Mouse (Mus musculus) left cerebral cortex, adult 8-10 months (tissue): ENCODE measurements at regions not wholly inside any gene's neighbourhood (a gene's known extent, or its start where the extent isn't known, plus 50 kb on each side); places are given as distances from the start of the nearest gene placed in this dataset.
A peak's percentile ranks its signal among the peaks of the same experiment; 100 is the strongest.

Source experiments
- DNase-seq, 2 experiments: peaks; one replicate each; pipeline ENCODE4 v3.0.0; 2022; ENCODE audit warnings: low spot score in 2 of 2

DNA sequence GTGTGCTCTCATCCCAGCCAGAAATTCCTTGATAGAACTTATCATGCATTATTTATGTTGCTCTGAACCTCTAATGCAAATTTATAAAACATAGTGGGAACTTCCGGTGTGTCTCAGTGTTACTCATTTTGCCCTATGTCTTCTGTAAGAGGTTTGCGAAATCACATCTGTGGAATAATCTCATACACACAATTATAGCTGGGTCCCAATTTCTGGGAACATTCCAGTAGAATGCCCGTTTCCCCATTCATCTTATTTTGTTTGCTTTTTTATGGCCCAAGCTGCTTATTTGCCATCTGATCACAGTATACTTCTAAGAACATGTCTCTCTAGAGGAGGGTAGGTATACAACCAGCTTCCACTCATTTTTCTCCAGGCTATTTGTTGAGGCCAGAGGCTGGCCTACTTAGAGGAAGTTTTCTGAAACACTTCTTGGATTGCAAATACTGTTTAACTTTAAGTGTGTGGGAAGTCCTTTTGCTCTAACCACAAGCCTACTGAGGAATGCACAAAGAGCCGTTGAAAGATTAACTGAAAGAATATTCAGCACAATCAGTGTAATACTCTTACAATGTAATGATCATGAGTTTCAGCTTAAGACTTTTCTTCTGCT, 474.1 kb upstream of the Slit2 start:
- DNase-seq: no peak

DNA sequence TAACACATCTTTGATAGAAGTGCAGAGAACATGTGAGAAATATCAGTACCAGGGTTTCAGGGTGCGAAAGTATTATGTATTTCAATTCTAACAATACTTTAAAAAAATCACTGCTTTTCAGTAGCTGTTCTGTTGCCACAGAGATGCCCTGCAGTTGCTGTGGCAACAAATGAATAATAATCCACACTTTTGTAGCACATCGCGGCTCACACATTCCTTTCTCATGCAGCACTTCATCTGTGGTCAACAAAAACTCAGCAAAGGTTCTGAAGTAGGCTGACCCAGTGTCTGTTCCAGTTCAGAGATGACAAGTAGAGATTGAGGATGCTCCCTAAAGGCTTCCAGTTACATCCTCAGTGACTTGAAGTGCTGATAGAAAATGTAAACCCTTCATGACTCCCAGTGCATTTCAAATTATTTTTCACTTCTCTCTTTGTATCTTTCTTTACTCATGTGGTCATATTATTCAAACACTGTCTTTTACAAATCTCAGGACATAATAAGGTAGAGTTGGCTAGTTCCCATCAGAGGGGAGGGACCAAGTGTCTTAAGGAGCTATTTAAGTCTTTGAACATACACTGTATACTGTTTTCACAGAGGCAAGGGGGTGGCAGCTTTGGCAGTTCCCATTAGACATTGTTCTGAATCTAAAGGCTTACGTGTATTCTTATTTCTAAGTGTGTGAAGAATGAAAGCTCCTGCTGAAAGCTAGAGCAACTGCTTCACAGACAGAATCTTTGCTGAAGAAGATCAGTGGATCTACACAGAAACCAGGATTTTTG, 460.6 kb upstream of the Slit2 start:
- DNase-seq: peak in 1 of 2 experiments; percentile 7

DNA sequence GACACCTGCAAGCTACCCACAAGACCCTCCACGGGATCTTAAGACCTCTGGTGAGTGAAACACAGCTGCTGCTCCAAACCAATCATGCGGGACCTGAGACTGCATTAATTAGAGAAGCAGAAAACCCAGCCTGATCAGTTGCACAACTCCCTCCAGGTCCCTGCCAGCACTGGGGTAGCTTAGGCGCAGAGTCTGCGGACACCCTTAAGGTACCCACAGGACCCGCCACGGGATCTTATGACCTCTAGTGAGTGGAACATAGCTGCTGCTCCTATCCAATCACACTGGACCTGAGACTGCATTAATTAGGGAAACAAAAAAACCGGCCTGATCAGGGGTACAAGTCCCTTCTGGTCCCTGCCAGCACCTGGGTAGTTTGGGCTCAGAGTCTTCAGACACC, 454.3 kb upstream of the Slit2 start:
- DNase-seq: no peak

DNA sequence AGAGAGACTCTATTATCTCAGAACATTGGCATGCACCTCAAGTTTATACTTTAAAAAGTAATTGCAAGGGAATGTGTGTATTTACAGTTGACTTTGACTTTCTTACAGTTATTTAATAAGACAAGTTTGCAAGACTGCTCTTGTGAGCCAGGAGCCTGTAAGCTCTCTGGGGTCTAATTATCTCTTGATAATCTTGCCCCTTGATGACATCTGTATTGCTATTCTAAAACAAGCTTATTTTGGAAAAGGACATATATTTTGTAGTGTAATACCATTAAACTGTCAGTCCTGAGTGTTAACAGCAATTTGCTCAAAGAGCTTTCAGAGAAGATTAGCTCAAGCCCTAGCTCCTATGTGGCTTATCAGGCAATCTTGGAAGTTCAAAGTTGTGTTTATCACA, 445.4 kb upstream of the Slit2 start:
- DNase-seq: no peak

DNA sequence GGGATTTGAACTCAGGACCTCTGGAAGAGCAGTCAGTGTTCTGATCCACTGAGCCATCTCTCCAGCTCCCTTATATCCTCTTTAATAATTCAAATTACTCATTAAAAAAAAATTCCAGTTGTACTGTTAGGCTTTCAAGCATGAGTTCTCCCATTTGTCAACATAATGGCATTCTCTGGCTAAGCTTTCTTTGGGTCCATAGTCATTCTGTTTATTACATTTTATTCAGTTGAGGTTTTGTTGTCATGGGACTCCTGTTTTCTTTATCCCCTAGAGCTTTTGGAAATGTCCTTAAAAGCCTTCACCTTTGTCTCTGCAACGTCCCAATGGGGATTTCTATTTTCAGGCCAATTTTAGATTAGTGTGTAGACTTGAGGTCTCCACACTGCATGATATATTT, 440.7 kb upstream of the Slit2 start:
- no peak for DNase-seq

DNA sequence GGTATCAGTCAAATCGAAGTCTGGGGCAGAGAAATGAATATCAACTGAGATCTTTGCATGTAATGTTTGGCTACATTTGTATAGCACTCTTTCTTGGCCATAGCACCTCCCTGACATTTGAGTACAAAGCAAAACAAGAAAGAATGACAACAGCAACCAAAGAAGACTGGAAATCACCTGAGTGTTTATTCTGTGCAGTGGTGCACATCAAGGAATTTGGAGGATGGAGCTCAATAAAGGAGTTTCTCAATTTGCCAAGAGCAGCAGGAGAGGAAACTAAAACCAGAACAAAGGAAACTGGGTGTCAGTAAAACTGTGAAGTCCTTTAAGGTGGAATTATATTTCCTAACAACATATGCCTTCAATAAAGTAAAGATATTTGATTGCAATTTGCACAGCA, 426.2 kb upstream of the Slit2 start:
- no peak for DNase-seq

DNA sequence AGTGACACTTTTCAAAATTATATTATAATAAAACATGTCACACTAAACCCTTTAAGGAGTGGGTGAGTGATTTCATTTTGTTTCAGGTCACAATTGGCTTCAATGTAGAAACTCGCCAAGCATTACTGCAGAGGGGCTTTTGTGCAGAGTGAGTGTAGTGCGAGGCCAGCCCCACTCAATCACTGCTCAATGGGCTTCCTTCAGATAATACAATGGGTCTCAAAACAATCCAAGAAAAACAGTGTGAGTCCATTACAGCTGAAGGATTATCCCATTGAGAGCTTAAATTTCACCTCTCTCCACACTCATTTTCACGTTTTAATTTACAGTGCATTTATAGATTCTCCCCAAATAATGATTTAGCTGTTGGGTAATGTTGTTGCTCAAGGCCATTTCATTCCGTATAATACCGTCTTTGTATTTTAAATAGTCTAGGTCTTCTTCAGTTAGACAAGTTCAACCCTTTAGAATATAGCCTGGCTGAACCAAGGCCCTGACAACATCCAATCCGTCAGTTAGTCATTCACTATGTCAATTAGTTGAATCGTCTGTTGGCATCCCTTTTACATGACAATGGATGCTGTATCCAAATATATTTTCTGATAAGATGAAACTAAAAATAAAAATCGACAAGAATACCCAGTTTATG, 425.7 kb upstream of the Slit2 start:
- no peak for DNase-seq
